Mouse (Mus musculus) limb, embryonic 11.5 days (tissue): ENCODE results near the gene Slit3. TPM values are rescaled to one million over a fixed set of nuclear protein-coding genes. Genes with fewer than 3 reads are reported as not detected.

Source experiments
- ATAC-seq: fragments of 200-750 bp; cut with Nextera tagmentation; 2 replicates; pipeline ENCODE4 v1.8.0; 2017; ENCODE audit warnings: low read depth; ENCODE audit not compliant: insufficient number of reproducible peaks, low FRiP score, low TSS enrichment
- DNase-seq: peaks from one replicate; pipeline ENCODE4 v3.0.0-alpha.2; 2015; ENCODE audit warnings: low spot score
- H3K27ac ChIP-seq: fragments of 300-500 bp; sonication (generic); replicated peaks from 2 replicates; pipeline ENCODE4 v1.5.1; 2014; ENCODE audit warnings: low read depth, mild to moderate bottlenecking, low read length
- H3K27me3 ChIP-seq: fragments of 300-500 bp; sonication (generic); 2 replicates; pipeline ENCODE4 v1.6.1; 2014; ENCODE audit warnings: mild to moderate bottlenecking, low read length, mixed read lengths; ENCODE audit not compliant: control insufficient read depth, insufficient read depth
- H3K36me3 ChIP-seq: fragments of 300-500 bp; sonication (generic); 2 replicates; pipeline ENCODE4 v1.6.1; 2014; ENCODE audit warnings: mild to moderate bottlenecking, low read length, moderate library complexity, mixed read lengths; ENCODE audit not compliant: control insufficient read depth, insufficient read depth
- H3K4me1 ChIP-seq: fragments of 300-500 bp; sonication (generic); 2 replicates; pipeline ENCODE4 v1.6.1; 2014; ENCODE audit warnings: low read length, mixed read lengths; ENCODE audit not compliant: control insufficient read depth, insufficient read depth
- H3K4me2 ChIP-seq: fragments of 300-500 bp; sonication (generic); 2 replicates; pipeline ENCODE4 v1.6.1; 2014; ENCODE audit warnings: low read depth, mild to moderate bottlenecking, moderate library complexity; ENCODE audit not compliant: severe bottlenecking
- H3K4me3 ChIP-seq: fragments of 300-500 bp; sonication (generic); 2 replicates; pipeline ENCODE4 v1.5.1; 2014; ENCODE audit warnings: low read depth, low read length
- H3K9ac ChIP-seq: fragments of 300-500 bp; sonication (generic); 2 replicates; pipeline ENCODE4 v1.6.1; 2014; ENCODE audit warnings: mild to moderate bottlenecking, low read length
- H3K9me3 ChIP-seq: fragments of 300-500 bp; sonication (generic); 2 replicates; pipeline ENCODE4 v1.6.1; 2016; ENCODE audit warnings: low read length; ENCODE audit not compliant: control insufficient read depth
- WGBS: fragments of 180-500 bp; shearing (Covaris S2); extraction: QIAGEN DNeasy Blood & Tissue Kit; methylation state at CpG from one replicate; pipeline ENCODE4 v1.1.7; 2014; 5-methylcytosine and 5-hydroxymethylcytosine counted together
- polyA plus RNA-seq: library from polyadenylated mRNA; unstranded; fragments of >200 nt; fragmentation: Nextera tagmentation; extraction: Ambion mirVana; gene quantifications from 2 replicates; pipeline ENCODE4 v1.2.1, GENCODE M21; 2014

Gene Slit3
- polyA plus RNA-seq, 1 experiment from 2014 or later, result 30.6 TPM

GRCm38 (mm10) chr11:35544112-35545064, 423.4 kb downstream of the Slit3 start:
- no peaks in the 10 kb centered on the region for H3K36me3 ChIP-seq
- H3K9me3 ChIP-seq, result no peaks in the 10 kb centered on the region
- peaks cover 11% of the 10 kb centered on the region for H3K4me1 ChIP-seq
- 0 out of 2 replicates have a peak, but pooled peaks cover 3% of the 10 kb centered on the region for H3K27me3 ChIP-seq
- no peak overlapping the region for H3K27ac ChIP-seq
- WGBS, result 33% methylated on average over 31 of the region's 31 CpGs
- H3K4me3 ChIP-seq, result no peak overlapping the region
- H3K4me2 ChIP-seq, result peak overlapping the region; percentile 32; the same call in 1 of the 2 replicates
- DNase-seq, result no peak
- ATAC-seq, result no peak
- no peak overlapping the region for H3K9ac ChIP-seq

GRCm38 (mm10) chr11:35546081-35546822, 425.2 kb downstream of the Slit3 start:
- Histone ChIP-seq H3K4me1 (peaks cover 7% of the 10 kb centered on the region), H3K4me2 (no peak overlapping the region), H3K36me3 (no peaks in the 10 kb centered on the region), H3K27ac (no peak overlapping the region), H3K27me3 (0 out of 2 replicates have a peak, but pooled peaks cover 3% of the 10 kb centered on the region), H3K9me3 (no peaks in the 10 kb centered on the region), H3K9ac (no peak overlapping the region), H3K4me3 (no peak overlapping the region)
- DNase-seq (no peak), ATAC-seq (no peak)
- WGBS, result 35% methylated on average over 7 of the region's 7 CpGs

DNA sequence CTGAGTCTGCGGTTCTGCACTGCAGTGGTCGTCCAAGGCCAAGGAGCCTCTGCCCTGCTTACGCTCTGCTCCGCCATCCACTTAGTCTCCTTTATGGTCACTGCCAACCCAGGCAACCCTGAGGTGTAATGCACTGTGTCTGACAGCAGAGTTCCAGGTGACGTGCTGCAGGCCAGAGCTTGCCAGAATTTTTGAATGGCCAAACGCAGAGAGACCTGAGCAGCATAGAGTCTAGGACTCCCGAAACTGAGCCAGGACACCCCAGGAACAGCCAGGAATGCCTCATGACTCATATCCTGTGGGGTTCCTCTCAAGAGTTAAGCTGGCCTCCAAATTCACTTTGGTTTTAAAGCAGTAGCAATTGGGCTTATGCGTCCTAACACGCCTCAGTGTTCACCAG, 429.0 kb downstream of the Slit3 start:
- DNase-seq (no peak), ATAC-seq (no peak)
- Histone ChIP-seq H3K36me3 (no peaks in the 10 kb centered on the region), H3K4me2 (no peak overlapping the region), H3K4me3 (no peak overlapping the region), H3K4me1 (no peaks in the 10 kb centered on the region), H3K27me3 (no peaks in the 10 kb centered on the region), H3K9ac (no peak overlapping the region), H3K9me3 (no peaks in the 10 kb centered on the region), H3K27ac (no peak overlapping the region)
- 89% methylated on average over 9 of the region's 9 CpGs for WGBS

DNA sequence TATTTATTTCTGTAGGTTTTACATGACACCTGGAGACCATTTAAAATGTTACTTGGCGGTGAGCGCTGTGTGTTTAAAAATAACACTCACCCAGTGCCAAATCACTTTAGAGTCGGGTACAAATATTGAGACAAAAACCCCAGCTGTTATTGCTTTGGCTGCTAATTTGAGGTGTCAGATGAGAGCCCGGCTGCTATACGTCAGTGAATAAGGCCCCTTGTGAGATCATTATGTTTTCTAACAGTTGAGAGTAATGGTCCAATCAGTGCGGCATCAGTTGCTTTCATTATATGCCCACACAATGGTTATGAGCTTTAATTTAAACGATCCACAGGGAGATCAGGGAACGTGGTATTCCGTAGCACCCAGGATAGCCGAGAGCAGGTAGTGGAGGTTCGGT, 435.2 kb downstream of the Slit3 start:
- Histone ChIP-seq H3K36me3 (no peaks in the 10 kb centered on the region), H3K27ac (no peak overlapping the region), H3K9ac (no peak overlapping the region), H3K4me3 (no peak overlapping the region), H3K27me3 (no peaks in the 10 kb centered on the region), H3K9me3 (no peaks in the 10 kb centered on the region), H3K4me1 (peaks cover 14% of the 10 kb centered on the region; the same call in 1 of the 2 replicates), H3K4me2 (no peak overlapping the region)
- no peak for DNase-seq
- no peak for ATAC-seq
- WGBS, result 41% methylated on average over 11 of the region's 11 CpGs

GRCm38 (mm10) chr11:35557476-35557875, 436.5 kb downstream of the Slit3 start:
- WGBS, result 95% methylated on average over 8 of the region's 8 CpGs
- no peak overlapping the region for H3K9ac ChIP-seq
- no peaks in the 10 kb centered on the region for H3K27me3 ChIP-seq
- H3K9me3 ChIP-seq, result no peaks in the 10 kb centered on the region
- no peak for DNase-seq
- H3K4me3 ChIP-seq, result no peak overlapping the region
- no peak overlapping the region for H3K4me2 ChIP-seq
- no peaks in the 10 kb centered on the region for H3K36me3 ChIP-seq
- no peak overlapping the region for H3K27ac ChIP-seq
- H3K4me1 ChIP-seq, result peaks cover 20% of the 10 kb centered on the region; the same call in 1 of the 2 replicates
- ATAC-seq, result no peak

GRCm38 (mm10) chr11:35558311-35558710, 437.3 kb downstream of the Slit3 start:
- H3K4me1 ChIP-seq, result peaks cover 20% of the 10 kb centered on the region; the same call in 1 of the 2 replicates
- no peak overlapping the region for H3K4me2 ChIP-seq
- ATAC-seq (no peak), DNase-seq (no peak)
- 90% methylated on average over 2 of the region's 2 CpGs for WGBS
- no peak overlapping the region for H3K9ac ChIP-seq
- H3K27me3 ChIP-seq, result no peaks in the 10 kb centered on the region
- no peaks in the 10 kb centered on the region for H3K9me3 ChIP-seq
- no peaks in the 10 kb centered on the region for H3K36me3 ChIP-seq
- no peak overlapping the region for H3K27ac ChIP-seq
- H3K4me3 ChIP-seq, result no peak overlapping the region

DNA sequence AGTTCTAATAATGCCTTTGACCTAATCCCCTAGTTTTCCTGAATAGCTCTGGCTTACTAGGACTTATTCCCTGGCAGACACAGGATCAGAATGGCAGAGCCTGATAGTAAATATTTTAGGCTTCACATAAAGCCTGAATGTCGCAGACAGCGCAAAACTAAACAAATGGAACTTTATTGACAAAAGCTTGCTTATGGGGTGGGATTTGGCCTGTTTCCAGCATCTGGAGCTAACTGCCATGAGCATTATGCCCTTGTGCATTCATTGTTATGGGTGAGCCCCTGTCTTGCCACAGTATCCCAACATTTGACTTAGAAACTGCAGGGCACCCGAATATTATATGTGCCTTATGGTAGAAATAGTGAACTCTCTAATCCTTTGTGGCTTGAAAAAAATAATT, 438.4 kb downstream of the Slit3 start:
- no peak for ATAC-seq
- no peaks in the 10 kb centered on the region for H3K27me3 ChIP-seq
- 78% methylated on average over 3 of the region's 3 CpGs for WGBS
- DNase-seq, result no peak
- no peak overlapping the region for H3K4me2 ChIP-seq
- H3K4me3 ChIP-seq, result no peak overlapping the region
- H3K36me3 ChIP-seq, result no peaks in the 10 kb centered on the region
- H3K4me1 ChIP-seq, result peaks cover 23% of the 10 kb centered on the region; the same call in 1 of the 2 replicates
- no peak overlapping the region for H3K27ac ChIP-seq
- H3K9ac ChIP-seq, result no peak overlapping the region
- no peaks in the 10 kb centered on the region for H3K9me3 ChIP-seq

- no peaks in the 10 kb centered on the region for H3K9me3 ChIP-seq
- H3K4me1 ChIP-seq, result peaks cover 17% of the 10 kb centered on the region; the same call in 1 of the 2 replicates
- 23% methylated on average over 9 of the region's 9 CpGs for WGBS
- no peaks in the 10 kb centered on the region for H3K27me3 ChIP-seq
- no peak overlapping the region for H3K27ac ChIP-seq
- H3K36me3 ChIP-seq, result no peaks in the 10 kb centered on the region
- DNase-seq, result peak; percentile 38
- H3K4me3 ChIP-seq, result no peak overlapping the region
- H3K9ac ChIP-seq, result no peak overlapping the region
- no peak overlapping the region for H3K4me2 ChIP-seq
- ATAC-seq, result no peak
These were observed 440.7 kb downstream of the Slit3 start for GRCm38 (mm10) chr11:35561760-35562159.
